28 mouse cellular contexts compared by ENCODE assay signal in the genomic region with DNA sequence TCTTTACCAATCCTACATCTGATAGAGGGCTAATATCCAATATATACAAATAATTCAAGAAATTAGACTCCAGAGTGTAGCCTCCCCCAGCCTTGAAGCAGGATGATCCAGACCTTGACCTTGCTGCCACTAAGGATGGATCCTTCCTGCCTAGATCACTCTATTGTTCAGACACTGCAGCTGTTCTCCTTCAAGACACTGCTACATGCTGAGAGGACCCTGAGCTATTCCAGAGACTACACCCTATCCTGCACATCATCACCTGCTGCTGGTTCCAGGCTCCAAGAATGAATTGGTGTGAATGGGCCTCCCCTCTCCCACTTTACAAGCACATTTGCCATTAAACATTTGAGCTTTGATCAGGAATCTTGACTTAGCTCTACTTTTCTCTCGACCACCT.
DNase-seq lines count a peak whose midpoint lies in the region; ATAC-seq lines count a peak whose summit lies in the region.
"Had no signal": no experiment of that assay in that cellular context is flagged by ENCODE, and none has a peak within 500 bp of the region (broad histone marks: within the 10 kb centered on the region; RNA-seq: fewer than 3 reads in every experiment).

No protein-coding gene starts in this region.

- no peak overlapping the region for H3K9ac ChIP-seq in heart, embryonic 12.5 days
- no peak overlapping the region for H3K9ac ChIP-seq in kidney, embryonic 15.5 days
- H3K9ac ChIP-seq in midbrain, embryonic 16.5 days (ENCODE audit: low read depth, low read length), result no peak overlapping the region
- H3K9ac ChIP-seq: embryonic facial prominence, embryonic 13.5 days; forebrain, embryonic 12.5 days; forebrain, embryonic 15.5 days; heart, embryonic 15.5 days; hindbrain, embryonic 14.5 days had no signal

- H3K4me1 ChIP-seq in heart, embryonic 12.5 days (replicated peaks), result no peaks in the 10 kb centered on the region
- H3K4me1 ChIP-seq in heart, embryonic 10.5 days, result no peaks in the 10 kb centered on the region
- H3K4me1 ChIP-seq in kidney, embryonic 15.5 days, result no peaks in the 10 kb centered on the region
- H3K4me1 ChIP-seq in midbrain, embryonic 16.5 days (ENCODE audit: control insufficient read depth, insufficient read depth, low read length), result no peaks in the 10 kb centered on the region
- H3K4me1 ChIP-seq: embryonic facial prominence, embryonic 10.5 days; embryonic facial prominence, embryonic 13.5 days; forebrain, embryonic 12.5 days; forebrain, embryonic 15.5 days; heart, embryonic 15.5 days had no signal

- DNase-seq in heart, embryonic 10.5 days (ENCODE audit: low spot score), result no peak
- no peak for DNase-seq in kidney, postnatal 36 days
- DNase-seq in ZHBTc4 (ENCODE audit: low read depth, low spot score), result peak; percentile 68
- DNase-seq: adrenal gland, adult 2 months; adrenal gland, postnatal 14 days; cerebellum, adult 11 months; cerebellum, adult 2 months; cerebellum, postnatal 10 days; cerebellum, postnatal 36 days; embryo, embryonic 11 days; gastrocnemius, postnatal 10 days; gastrocnemius, postnatal 36 days; heart, postnatal 10 days; heart, postnatal 4 days; kidney, adult 18-20 months had no signal

- H3K9me3 ChIP-seq in heart, embryonic 12.5 days (replicated peaks), result no peaks in the 10 kb centered on the region
- no peaks in the 10 kb centered on the region for H3K9me3 ChIP-seq in heart, embryonic 10.5 days
- H3K9me3 ChIP-seq in kidney, embryonic 15.5 days (replicated peaks), result no peaks in the 10 kb centered on the region
- H3K9me3 ChIP-seq in midbrain, embryonic 16.5 days (replicated peaks; ENCODE audit: control insufficient read depth, low read length, poor library complexity, severe bottlenecking), result no peaks in the 10 kb centered on the region
- H3K9me3 ChIP-seq: embryonic facial prominence, embryonic 10.5 days; embryonic facial prominence, embryonic 13.5 days; forebrain, embryonic 12.5 days; forebrain, embryonic 15.5 days; heart, embryonic 15.5 days had no signal

- no peaks in the 10 kb centered on the region for H3K36me3 ChIP-seq in heart, embryonic 12.5 days
- no peaks in the 10 kb centered on the region for H3K36me3 ChIP-seq in heart, embryonic 10.5 days
- H3K36me3 ChIP-seq in kidney, embryonic 15.5 days, result no peaks in the 10 kb centered on the region
- H3K36me3 ChIP-seq in midbrain, embryonic 16.5 days (ENCODE audit: control insufficient read depth, insufficient read depth, low read length), result no peaks in the 10 kb centered on the region
- H3K36me3 ChIP-seq: embryonic facial prominence, embryonic 10.5 days; embryonic facial prominence, embryonic 13.5 days; forebrain, embryonic 12.5 days; forebrain, embryonic 15.5 days; heart, embryonic 15.5 days had no signal

- 46% methylated on average over 1 of the region's 1 CpGs for WGBS in heart, embryonic 12.5 days
- WGBS in heart, embryonic 10.5 days, result 70% methylated on average over 1 of the region's 1 CpGs
- WGBS in kidney, embryonic 15.5 days, result 63% methylated on average over 1 of the region's 1 CpGs
- WGBS in midbrain, embryonic 16.5 days, result 92% methylated on average over 1 of the region's 1 CpGs

- H3K27ac ChIP-seq in heart, embryonic 12.5 days (ENCODE audit: poor library complexity, severe bottlenecking), result 0 out of 2 replicates have a peak overlapping the region, but pooled peaks have one; percentile 3
- no peak overlapping the region for H3K27ac ChIP-seq in heart, embryonic 10.5 days
- 0 out of 2 replicates have a peak overlapping the region, but pooled peaks have one; percentile 39 for H3K27ac ChIP-seq in kidney, embryonic 15.5 days
- H3K27ac ChIP-seq in midbrain, embryonic 16.5 days (ENCODE audit: low read length), result no peak overlapping the region
- H3K27ac ChIP-seq: embryonic facial prominence, embryonic 10.5 days; embryonic facial prominence, embryonic 13.5 days; forebrain, embryonic 12.5 days; forebrain, embryonic 15.5 days; heart, embryonic 15.5 days; hindbrain, embryonic 14.5 days; hindbrain, postnatal 0 days had no signal

- no peak overlapping the region for H3K4me3 ChIP-seq in heart, embryonic 12.5 days
- no peak overlapping the region for H3K4me3 ChIP-seq in heart, embryonic 10.5 days
- H3K4me3 ChIP-seq in kidney, embryonic 15.5 days (replicated peaks), result no peak overlapping the region
- H3K4me3 ChIP-seq in midbrain, embryonic 16.5 days (ENCODE audit: low read depth, low read length), result no peak overlapping the region
- H3K4me3 ChIP-seq: embryonic facial prominence, embryonic 10.5 days; embryonic facial prominence, embryonic 13.5 days; erythroblast, embryonic 14.5 days; forebrain, embryonic 12.5 days; forebrain, embryonic 15.5 days; heart, embryonic 15.5 days had no signal

- ATAC-seq in heart, embryonic 12.5 days (ENCODE audit: insufficient number of reproducible peaks, low FRiP score), result no peak
- no peak for ATAC-seq in kidney, embryonic 15.5 days (replicated peaks; ENCODE audit: low FRiP score)
- no peak for ATAC-seq in midbrain, embryonic 16.5 days
- ATAC-seq: forebrain, embryonic 15.5 days; hindbrain, postnatal 0 days; inflammation-experienced regulatory T-cells, adult 6 months; intestine, embryonic 16.5 days had no signal

- no peaks in the 10 kb centered on the region for H3K27me3 ChIP-seq in heart, embryonic 12.5 days (replicated peaks)
- H3K27me3 ChIP-seq in heart, embryonic 10.5 days (ENCODE audit: insufficient read depth, poor library complexity, severe bottlenecking), result no peaks in the 10 kb centered on the region
- no peaks in the 10 kb centered on the region for H3K27me3 ChIP-seq in kidney, embryonic 15.5 days
- no peaks in the 10 kb centered on the region for H3K27me3 ChIP-seq in midbrain, embryonic 16.5 days (ENCODE audit: control insufficient read depth, insufficient read depth, low read depth, low read length)
- H3K27me3 ChIP-seq: embryonic facial prominence, embryonic 13.5 days; forebrain, embryonic 12.5 days; forebrain, embryonic 15.5 days; heart, embryonic 15.5 days had no signal

- no peak overlapping the region for H3K4me2 ChIP-seq in heart, embryonic 12.5 days
- H3K4me2 ChIP-seq in kidney, embryonic 15.5 days, result no peak overlapping the region
- no peak overlapping the region for H3K4me2 ChIP-seq in midbrain, embryonic 16.5 days (ENCODE audit: low read length)
- H3K4me2 ChIP-seq: embryonic facial prominence, embryonic 13.5 days; forebrain, embryonic 12.5 days; forebrain, embryonic 15.5 days; heart, embryonic 15.5 days; hindbrain, embryonic 14.5 days had no signal

Comparison
In these comparisons a context has a peak if more than half of its experiments do, and no peak if none do; other contexts are left out.
1. H3K27ac ChIP-seq: peak in heart, embryonic 12.5 days (single experiment) and kidney, embryonic 15.5 days (single experiment); none in heart, embryonic 10.5 days (single experiment) and midbrain, embryonic 16.5 days (single experiment).